Mouse (Mus musculus) myocyte (in vitro differentiated cells): ENCODE results near the gene Ankrd42.

Experiments used
- E2F4 ChIP-seq: IDR thresholded peaks from one replicate; pipeline ENCODE4 v1.6.1; 2011; ENCODE audit warnings: mild to moderate bottlenecking, control low read depth, moderate library complexity; ENCODE audit not compliant: insufficient read depth
- POLR2A ChIP-seq: IDR thresholded peaks from one replicate; pipeline ENCODE4 v1.6.1; 2011; ENCODE audit warnings: low read depth, mild to moderate bottlenecking, control low read depth, moderate library complexity; ENCODE audit not compliant: insufficient read length
- POLR2AphosphoS2 ChIP-seq: IDR thresholded peaks from one replicate; pipeline ENCODE4 v1.6.1; 2011; ENCODE audit warnings: low read depth, control low read depth; ENCODE audit not compliant: insufficient read length
- USF1 ChIP-seq: IDR thresholded peaks from one replicate; pipeline ENCODE4 v1.6.1; 2011; ENCODE audit warnings: low read depth, mild to moderate bottlenecking, control low read depth, moderate library complexity

DNA sequence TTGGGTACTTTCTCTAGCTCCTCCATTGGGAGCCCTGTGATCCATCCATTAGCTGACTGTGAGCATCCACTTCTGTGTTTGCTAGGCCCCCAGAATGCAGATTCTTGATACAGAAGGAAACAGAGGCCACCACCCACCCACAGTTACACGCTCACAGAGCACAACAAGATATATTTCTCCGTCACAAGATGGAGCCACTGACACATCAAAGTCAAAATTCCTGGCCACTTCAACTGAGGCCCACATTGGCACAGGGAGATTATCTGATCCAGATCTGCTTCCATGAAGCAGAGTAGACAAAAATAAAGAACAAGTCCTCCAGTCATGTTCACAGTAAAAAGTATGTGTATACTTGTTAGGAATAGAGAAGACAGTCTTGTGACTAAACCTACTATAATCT lies 6.8 kb downstream of the Ankrd42 start:
- no peak for TF ChIP-seq POLR2A
- TF ChIP-seq USF1: no peak
- no peak for TF ChIP-seq E2F4
- TF ChIP-seq POLR2AphosphoS2: no peak
